In genomic region chr6:51523807-51524320, GRCm38 (mm10) we compare ENCODE assay signal across 8 mouse cellular contexts. TPM values are rescaled to one million over a fixed set of nuclear protein-coding genes. Genes with fewer than 3 reads are reported as not detected.
DNase-seq lines count a peak whose midpoint lies in the region; ATAC-seq and TF ChIP-seq lines count a peak whose summit lies in the region.

Gene Snx10 (plus strand): TSS chr6:51523901.

- peak; percentile 60 for DNase-seq in CD4-positive, CD25-positive, alpha-beta regulatory T cell, adult 2 months (ENCODE audit: low read depth, low spot score)
- DNase-seq in adrenal gland, postnatal 4 days (ENCODE audit: low spot score in 2 of 2) = peak in 1 of 2 experiments; percentile 8
- DNase-seq in kidney, postnatal 4 days = peak; percentile 57 to 69
- peak; percentile 53 for DNase-seq in liver, postnatal 0 days
- DNase-seq in thymus, postnatal 25 days = peak; percentile 46

- H3K4me3 ChIP-seq in erythroblast, embryonic 14.5 days (replicated peaks) = peak within 1 kb of the TSS; percentile 51
- peak within 1 kb of the TSS; percentile 81 for H3K4me3 ChIP-seq in heart, embryonic 12.5 days
- peak within 1 kb of the TSS; percentile 61 for H3K4me3 ChIP-seq in liver, postnatal 0 days (ENCODE audit: low read depth, low read length)
- peak within 1 kb of the TSS; percentile 80 for H3K4me3 ChIP-seq in neural tube, embryonic 15.5 days (replicated peaks)

- H3K4me2 ChIP-seq in heart, embryonic 12.5 days = peak within 1 kb of the TSS; percentile 87
- peak within 1 kb of the TSS; percentile 83 for H3K4me2 ChIP-seq in liver, postnatal 0 days (ENCODE audit: low read depth, low read length)
- H3K4me2 ChIP-seq in neural tube, embryonic 15.5 days = peak within 1 kb of the TSS; percentile 73

- H3K27me3 ChIP-seq in erythroblast, embryonic 14.5 days (ENCODE audit: control insufficient read depth) = peaks cover 38% of the 10 kb centered on the region
- H3K27me3 ChIP-seq in heart, embryonic 12.5 days (replicated peaks) = no peaks in the 10 kb centered on the region
- no peaks in the 10 kb centered on the region for H3K27me3 ChIP-seq in liver, postnatal 0 days (ENCODE audit: insufficient read depth, low read length)
- H3K27me3 ChIP-seq in neural tube, embryonic 15.5 days (replicated peaks) = no peaks in the 10 kb centered on the region

- TF ChIP-seq CTCF in liver, postnatal 0 days (IDR thresholded peaks at IDR 0.05; ENCODE audit: low read depth) = no peak

- H3K27ac ChIP-seq in heart, embryonic 12.5 days (ENCODE audit: poor library complexity, severe bottlenecking) = peak within 1 kb of the TSS; percentile 61
- peak within 1 kb of the TSS; percentile 58 for H3K27ac ChIP-seq in liver, postnatal 0 days (ENCODE audit: low read depth)
- H3K27ac ChIP-seq in neural tube, embryonic 15.5 days (replicated peaks) = peak within 1 kb of the TSS; percentile 86

- H3K4me1 ChIP-seq in erythroblast, embryonic 14.5 days (ENCODE audit: control insufficient read depth) = peaks cover 3% of the 10 kb centered on the region
- peaks cover 8% of the 10 kb centered on the region for H3K4me1 ChIP-seq in heart, embryonic 12.5 days (replicated peaks)
- H3K4me1 ChIP-seq in liver, postnatal 0 days (ENCODE audit: insufficient read depth) = peaks cover 8% of the 10 kb centered on the region; the same call in 1 of the 2 replicates
- H3K4me1 ChIP-seq in neural tube, embryonic 15.5 days = peaks cover 20% of the 10 kb centered on the region

- no peaks in the 10 kb centered on the region for H3K9me3 ChIP-seq in erythroblast, embryonic 14.5 days (ENCODE audit: control insufficient read depth, low read length)
- no peaks in the 10 kb centered on the region for H3K9me3 ChIP-seq in heart, embryonic 12.5 days (replicated peaks)
- no peaks in the 10 kb centered on the region for H3K9me3 ChIP-seq in liver, postnatal 0 days (ENCODE audit: low read length)
- H3K9me3 ChIP-seq in neural tube, embryonic 15.5 days (replicated peaks) = no peaks in the 10 kb centered on the region

- under 1% methylated on average over 47 of the region's 47 CpGs for WGBS in heart, embryonic 12.5 days
- WGBS in liver, postnatal 0 days (ENCODE audit: insufficient replicate concordance) = 0% methylated on average over 47 of the region's 47 CpGs
- 0% methylated on average over 45 of the region's 47 CpGs for WGBS in neural tube, embryonic 15.5 days

- ATAC-seq in heart, embryonic 12.5 days (ENCODE audit: insufficient number of reproducible peaks, low FRiP score) = peak; percentile 66
- ATAC-seq in liver, postnatal 0 days = peak; percentile 25; the same call in 1 of the 2 replicates
- peak; percentile 85 for ATAC-seq in neural tube, embryonic 15.5 days (ENCODE audit: low FRiP score)

- H3K36me3 ChIP-seq in erythroblast, embryonic 14.5 days (ENCODE audit: control insufficient read depth) = no peaks in the 10 kb centered on the region
- H3K36me3 ChIP-seq in heart, embryonic 12.5 days = no peaks in the 10 kb centered on the region
- no peaks in the 10 kb centered on the region for H3K36me3 ChIP-seq in liver, postnatal 0 days (replicated peaks; ENCODE audit: insufficient read depth, low read length)
- no peaks in the 10 kb centered on the region for H3K36me3 ChIP-seq in neural tube, embryonic 15.5 days

- peak within 1 kb of the TSS; percentile 85 for H3K9ac ChIP-seq in heart, embryonic 12.5 days
- H3K9ac ChIP-seq in liver, postnatal 0 days (replicated peaks) = peak within 1 kb of the TSS; percentile 66
- H3K9ac ChIP-seq in neural tube, embryonic 15.5 days (replicated peaks) = peak within 1 kb of the TSS; percentile 77

- TF ChIP-seq EP300 in liver, postnatal 0 days (IDR thresholded peaks at IDR 0.05; ENCODE audit: low read depth) = no peak

RNA-seq across cellular contexts. Expression of gene Snx10, which starts in this region (rescaled TPM):
- 10 to 100 TPM; 14.5 TPM for total RNA-seq in adrenal gland, postnatal 4 days (2021)
- polyA plus RNA-seq in erythroblast, embryonic 14.5 days (2012) = 0.02 TPM in 1 of 2 replicates, not detected in the other
- polyA plus RNA-seq in heart, embryonic 12.5 days (2016; fragmentation: Nextera tagmentation; extraction: Ambion mirVana) = 21.4 and 23.7 TPM in 2 replicates
- 15.3 and 17.7 TPM in 2 replicates for polyA plus RNA-seq in liver, postnatal 0 days (2015; fragmentation: Nextera tagmentation; extraction: Ambion mirVana)
- 55.6 and 63.4 TPM in 2 replicates for polyA plus RNA-seq in neural tube, embryonic 15.5 days (2015; fragmentation: Nextera tagmentation; extraction: Ambion mirVana)

Comparison
In these comparisons a context has a peak if more than half of its experiments do, and no peak if none do; other contexts are left out.
1. RNA of gene Snx10 (polyA plus RNA-seq): 55.6 to 63.4 TPM in neural tube, embryonic 15.5 days, 21.4 to 23.7 TPM in heart, embryonic 12.5 days and 15.3 to 17.7 TPM in liver, postnatal 0 days; 0.02 TPM in erythroblast, embryonic 14.5 days; every median in the first group is over 10 times any median in the second.
2. ATAC-seq: peak in every context shown above with its lines; median percentile 85 in neural tube, embryonic 15.5 days; 66 in heart, embryonic 12.5 days; 25 in liver, postnatal 0 days.
3. Peak in every context shown above with its lines, with median percentiles within 50 percentile points of each other: H3K4me3 ChIP-seq, H3K27ac ChIP-seq, H3K4me2 ChIP-seq and H3K9ac ChIP-seq.